Mouse (Mus musculus) megakaryocyte, embryonic 14.5 days (primary cell): ENCODE data around the gene Arhgap19. TPM values are rescaled to one million over a fixed set of nuclear protein-coding genes. Genes with fewer than 3 reads are reported as not detected.

ENCODE experiments used
- H3K27me3 ChIP-seq: replicated peaks from 2 replicates; pipeline ENCODE3; 2012; ENCODE audit warnings: inconsistent platforms
- H3K36me3 ChIP-seq: replicated peaks from 2 replicates; pipeline ENCODE3; 2012; ENCODE audit warnings: low read length, inconsistent platforms, mixed read lengths
- H3K4me1 ChIP-seq: 2 replicates; pipeline ENCODE4 v1.6.1; 2012; ENCODE audit warnings: inconsistent platforms
- H3K4me3 ChIP-seq: replicated peaks from 2 replicates; pipeline ENCODE3; 2012; ENCODE audit warnings: moderate library complexity, mild to moderate bottlenecking, inconsistent platforms
- H3K9me3 ChIP-seq: 2 replicates; pipeline ENCODE4 v1.6.1; 2012; ENCODE audit warnings: inconsistent platforms
- FLI1 ChIP-seq: IDR thresholded peaks from 2 replicates; pipeline ENCODE4 v1.6.1; 2012; ENCODE audit warnings: low read length, inconsistent platforms, mixed read lengths
- GATA1 ChIP-seq: IDR thresholded peaks from 3 replicates; pipeline ENCODE4 v1.6.1; 2012; ENCODE audit warnings: mixed read lengths, low read length, inconsistent platforms, borderline replicate concordance
- polyA plus RNA-seq: library from polyadenylated mRNA; stranded (reverse); fragments of >175 nt; gene quantifications from 2 replicates; pipeline ENCODE4 v1.2.3, GENCODE M21; 2012; ENCODE audit warnings: low replicate concordance; ENCODE audit not compliant: insufficient read depth

Gene Arhgap19
- polyA plus RNA-seq, 1 experiment = 1.8 TPM

DNA sequence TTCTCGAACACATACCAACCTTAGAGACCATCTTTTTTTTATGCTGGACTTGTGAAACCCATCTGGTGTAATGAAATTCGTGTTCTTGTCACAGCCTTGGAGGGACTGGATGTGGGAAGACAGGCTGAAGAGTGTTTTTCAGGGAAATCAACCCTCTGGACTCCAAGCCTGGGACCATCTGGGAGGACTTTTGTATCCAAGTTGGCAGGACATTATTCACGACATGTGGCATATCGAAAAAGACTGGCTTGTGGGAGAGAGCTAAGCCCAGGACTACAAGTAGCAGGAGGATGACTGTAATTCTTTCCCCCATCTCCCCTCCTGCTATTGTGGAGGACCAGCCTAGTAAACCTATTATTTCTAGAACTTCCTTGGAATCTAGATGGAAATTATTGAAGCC, 40.3 kb upstream of the Arhgap19 start:
- TF ChIP-seq GATA1 (no peak), FLI1 (no peak)
- H3K4me1 ChIP-seq = peaks cover 91% of the 10 kb centered on the region

DNA sequence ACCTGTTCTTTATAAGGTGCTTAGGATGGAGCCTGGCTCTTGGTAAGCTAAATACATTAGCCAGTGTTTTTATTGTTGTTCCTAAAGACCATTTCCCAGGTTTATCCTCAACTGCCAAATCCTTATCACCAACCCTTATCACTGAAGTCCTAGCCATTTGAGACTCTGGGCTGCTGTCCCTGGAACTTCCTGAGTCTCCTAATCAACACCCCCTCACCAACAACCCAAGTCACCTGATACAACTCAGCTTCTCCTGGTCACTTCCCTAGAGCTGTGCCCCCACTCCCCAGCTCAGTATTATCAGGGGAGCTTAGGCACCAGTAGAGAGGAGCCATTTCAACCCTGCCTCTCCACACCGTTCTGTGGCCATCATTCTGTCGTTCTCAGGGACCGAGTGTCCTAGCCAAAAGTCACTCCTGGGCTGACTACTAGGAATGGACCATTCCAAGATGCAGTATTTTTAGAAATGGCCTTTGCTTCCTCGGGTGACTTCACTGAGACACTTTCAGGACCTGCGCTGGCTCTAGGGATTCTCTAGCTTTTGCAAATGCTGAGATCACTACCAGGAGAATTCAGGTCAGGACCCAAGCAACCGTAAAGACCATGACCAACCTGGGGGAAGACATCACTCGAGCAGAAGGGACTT, 39.4 kb upstream of the Arhgap19 start:
- no peaks in the 10 kb centered on the region for H3K27me3 ChIP-seq
- H3K4me3 ChIP-seq = peak overlapping the region; percentile 53
- TF ChIP-seq FLI1 = no peak
- TF ChIP-seq GATA1 = no peak
- H3K9me3 ChIP-seq = no peaks in the 10 kb centered on the region
- H3K4me1 ChIP-seq = peaks cover 92% of the 10 kb centered on the region
- peaks cover 9% of the 10 kb centered on the region for H3K36me3 ChIP-seq

More for the DNA sequence above, 40.3 kb upstream of the Arhgap19 start:
- no peak overlapping the region for H3K4me3 ChIP-seq
- H3K9me3 ChIP-seq = no peaks in the 10 kb centered on the region
- H3K36me3 ChIP-seq = peaks cover 9% of the 10 kb centered on the region
- no peaks in the 10 kb centered on the region for H3K27me3 ChIP-seq

DNA sequence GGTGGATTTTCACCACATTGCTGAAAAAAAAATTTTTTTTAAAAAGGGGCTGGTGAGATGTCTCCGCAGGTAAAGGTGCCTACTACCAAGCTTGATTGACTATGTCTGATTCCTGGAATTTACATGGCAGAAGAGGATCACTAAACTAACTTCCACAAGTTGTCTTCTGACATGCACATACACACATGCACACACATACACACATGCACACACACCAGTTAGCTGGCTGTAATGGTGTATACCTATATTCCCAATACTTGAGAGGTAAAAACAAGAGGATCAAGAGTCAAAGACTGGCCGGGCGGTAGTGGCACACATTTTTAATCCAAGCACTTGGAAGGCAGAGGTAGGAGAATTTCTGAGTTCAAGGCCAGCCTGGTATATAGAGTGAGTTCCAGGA, 37.8 kb upstream of the Arhgap19 start:
- Histone ChIP-seq H3K27me3 (no peaks in the 10 kb centered on the region), H3K9me3 (no peaks in the 10 kb centered on the region), H3K4me3 (no peak overlapping the region), H3K36me3 (peaks cover 7% of the 10 kb centered on the region), H3K4me1 (peaks cover 95% of the 10 kb centered on the region)
- no peak for TF ChIP-seq FLI1
- no peak for TF ChIP-seq GATA1

DNA sequence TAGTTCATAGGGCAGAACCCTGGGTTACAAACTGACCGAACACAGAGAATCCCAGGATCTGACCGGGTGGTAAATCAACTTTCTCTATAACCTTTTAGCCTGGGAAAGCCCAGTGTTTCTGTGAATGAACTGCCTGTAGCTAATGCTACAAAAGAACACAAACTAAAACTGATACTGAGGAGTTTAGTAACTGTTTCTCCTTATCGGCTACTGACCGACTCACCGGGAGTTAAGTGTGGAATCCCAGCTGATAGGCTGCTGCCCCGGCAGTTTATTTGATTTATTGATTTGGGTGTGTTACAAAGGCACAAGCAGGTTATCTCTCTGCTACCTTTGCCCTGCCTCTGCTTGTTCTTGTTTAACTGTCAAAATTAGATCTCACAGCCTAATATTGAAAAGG, 37.0 kb upstream of the Arhgap19 start:
- TF ChIP-seq FLI1 (no peak), GATA1 (no peak)
- Histone ChIP-seq H3K4me3 (no peak overlapping the region), H3K4me1 (peaks cover 95% of the 10 kb centered on the region), H3K27me3 (no peaks in the 10 kb centered on the region), H3K9me3 (no peaks in the 10 kb centered on the region), H3K36me3 (peaks cover 3% of the 10 kb centered on the region)

DNA sequence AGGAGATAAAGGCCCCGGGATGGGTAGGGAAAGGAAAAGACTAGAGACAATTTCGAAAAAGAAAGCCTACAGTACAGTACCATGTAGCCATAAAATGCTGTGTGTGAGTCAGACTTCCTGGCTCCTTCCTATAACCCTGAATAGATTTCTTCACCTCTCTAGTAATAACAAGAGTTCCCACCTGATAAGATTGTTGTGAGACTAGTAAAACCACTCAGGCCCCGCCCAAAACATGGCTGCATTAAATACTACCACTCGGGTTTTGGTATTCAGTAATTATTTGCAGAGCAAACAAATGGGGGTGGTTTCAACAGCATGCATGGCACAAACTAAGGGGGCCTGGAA, 36.0 kb upstream of the Arhgap19 start:
- peak overlapping the region; percentile 82 for H3K4me3 ChIP-seq
- H3K36me3 ChIP-seq = peaks cover 9% of the 10 kb centered on the region
- H3K27me3 ChIP-seq = no peaks in the 10 kb centered on the region
- no peaks in the 10 kb centered on the region for H3K9me3 ChIP-seq
- H3K4me1 ChIP-seq = peaks cover 95% of the 10 kb centered on the region
- no peak for TF ChIP-seq GATA1
- TF ChIP-seq FLI1 = no peak

DNA sequence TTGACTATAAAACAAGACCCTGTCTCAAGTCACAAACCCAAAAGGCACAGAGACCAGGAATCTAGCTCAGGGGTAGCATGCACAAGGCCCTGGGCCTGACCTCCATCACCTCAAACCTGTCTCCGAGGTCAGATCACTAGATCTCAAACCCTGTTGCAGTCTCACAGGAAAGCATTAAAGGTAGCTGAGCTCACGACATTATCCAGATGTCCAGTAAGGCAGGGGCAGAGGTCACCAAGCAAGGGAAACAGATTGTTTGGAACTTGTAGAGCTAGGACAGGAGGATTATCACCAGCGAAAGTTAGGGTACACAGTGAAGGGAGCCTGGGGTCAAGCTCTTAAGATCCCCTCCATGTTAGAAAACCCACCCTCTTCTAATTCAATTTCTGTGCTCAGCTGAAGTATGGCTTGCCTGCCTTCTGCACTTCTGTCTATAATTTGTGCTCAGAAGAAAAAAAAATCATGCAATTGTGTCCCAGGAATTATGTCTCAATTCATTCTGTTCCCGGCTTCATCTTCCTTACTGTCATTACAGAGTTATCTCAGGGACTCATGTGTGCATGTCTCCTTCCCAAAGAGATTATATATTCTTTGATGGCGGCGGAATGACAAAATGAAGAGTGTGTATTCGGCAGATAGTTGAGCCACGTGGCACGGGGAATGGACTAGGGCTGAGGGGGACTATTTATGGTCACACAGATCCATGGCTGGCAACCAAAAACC, 35.5 kb upstream of the Arhgap19 start:
- H3K4me3 ChIP-seq = peak overlapping the region; percentile 82
- peaks cover 14% of the 10 kb centered on the region for H3K36me3 ChIP-seq
- H3K9me3 ChIP-seq = no peaks in the 10 kb centered on the region
- H3K4me1 ChIP-seq = peaks cover 95% of the 10 kb centered on the region
- no peaks in the 10 kb centered on the region for H3K27me3 ChIP-seq
- TF ChIP-seq GATA1 (no peak), FLI1 (no peak)

DNA sequence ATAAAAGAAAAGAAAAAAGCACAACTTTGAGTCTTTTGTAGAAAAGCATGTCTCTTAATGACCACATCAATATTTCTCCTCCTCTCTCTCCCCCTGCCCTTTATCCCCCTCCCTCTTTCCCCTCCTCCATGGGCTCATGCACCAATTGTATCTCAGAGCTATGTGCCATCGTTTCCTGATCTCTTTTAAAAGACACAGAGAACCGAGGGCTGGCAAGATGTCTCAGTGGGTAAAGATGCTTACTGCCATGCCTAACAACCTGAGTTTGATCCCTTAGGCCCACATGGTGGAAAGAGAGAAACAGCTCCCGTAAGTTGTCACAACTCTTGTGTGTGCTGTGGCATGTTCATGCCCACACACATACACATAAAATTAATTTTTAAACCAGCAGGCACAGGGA, 34.9 kb upstream of the Arhgap19 start:
- Histone ChIP-seq H3K4me3 (peak overlapping the region; percentile 83), H3K4me1 (peaks cover 95% of the 10 kb centered on the region), H3K9me3 (no peaks in the 10 kb centered on the region), H3K36me3 (peaks cover 18% of the 10 kb centered on the region), H3K27me3 (no peaks in the 10 kb centered on the region)
- TF ChIP-seq GATA1 (no peak), FLI1 (no peak)

DNA sequence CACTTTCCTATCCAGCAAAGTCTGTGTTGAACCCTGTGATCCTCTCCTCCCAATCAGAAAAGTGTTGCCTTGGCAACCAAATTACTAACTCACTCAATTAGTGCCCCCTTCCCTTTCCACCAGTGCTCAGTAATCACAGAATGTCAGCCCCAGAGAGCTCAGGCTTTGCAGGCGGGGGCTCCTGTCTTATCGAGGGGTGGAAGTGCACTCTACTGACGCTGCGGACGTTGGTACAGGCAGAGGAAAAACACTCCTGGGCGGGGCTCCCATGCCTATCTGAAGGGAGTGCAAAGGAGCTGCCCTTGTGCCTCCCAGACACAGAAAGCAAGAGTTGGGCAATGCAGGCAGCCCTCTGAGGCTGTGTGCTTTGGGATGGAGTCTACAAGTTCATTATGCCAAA, 34.0 kb upstream of the Arhgap19 start:
- TF ChIP-seq FLI1 = no peak
- TF ChIP-seq GATA1 = no peak
- H3K4me1 ChIP-seq = peaks cover 94% of the 10 kb centered on the region
- no peaks in the 10 kb centered on the region for H3K27me3 ChIP-seq
- peak overlapping the region; percentile 83 for H3K4me3 ChIP-seq
- no peaks in the 10 kb centered on the region for H3K9me3 ChIP-seq
- peaks cover 22% of the 10 kb centered on the region for H3K36me3 ChIP-seq

DNA sequence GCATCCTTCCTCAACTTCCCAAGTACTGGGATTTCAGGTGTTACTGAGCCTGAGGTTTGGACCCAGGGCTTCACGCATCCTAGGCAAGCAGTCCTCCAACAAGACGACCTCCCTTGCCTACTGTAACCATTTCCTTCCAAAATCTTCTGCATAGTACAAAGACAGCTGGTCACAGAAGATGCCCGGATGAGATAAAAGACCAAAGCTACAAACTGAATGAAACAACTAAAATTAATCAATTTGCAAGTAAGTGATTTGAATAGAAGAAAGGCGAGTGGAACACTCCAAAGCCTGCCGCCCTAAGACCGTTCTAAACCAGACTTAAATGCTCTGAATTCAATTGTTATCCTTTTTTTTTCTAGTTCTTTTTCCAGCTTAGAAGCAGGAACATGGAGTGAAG, 33.6 kb upstream of the Arhgap19 start:
- Histone ChIP-seq H3K9me3 (no peaks in the 10 kb centered on the region), H3K4me3 (peak overlapping the region; percentile 38), H3K36me3 (peaks cover 22% of the 10 kb centered on the region), H3K27me3 (no peaks in the 10 kb centered on the region), H3K4me1 (peaks cover 92% of the 10 kb centered on the region)
- no peak for TF ChIP-seq FLI1
- no peak for TF ChIP-seq GATA1

DNA sequence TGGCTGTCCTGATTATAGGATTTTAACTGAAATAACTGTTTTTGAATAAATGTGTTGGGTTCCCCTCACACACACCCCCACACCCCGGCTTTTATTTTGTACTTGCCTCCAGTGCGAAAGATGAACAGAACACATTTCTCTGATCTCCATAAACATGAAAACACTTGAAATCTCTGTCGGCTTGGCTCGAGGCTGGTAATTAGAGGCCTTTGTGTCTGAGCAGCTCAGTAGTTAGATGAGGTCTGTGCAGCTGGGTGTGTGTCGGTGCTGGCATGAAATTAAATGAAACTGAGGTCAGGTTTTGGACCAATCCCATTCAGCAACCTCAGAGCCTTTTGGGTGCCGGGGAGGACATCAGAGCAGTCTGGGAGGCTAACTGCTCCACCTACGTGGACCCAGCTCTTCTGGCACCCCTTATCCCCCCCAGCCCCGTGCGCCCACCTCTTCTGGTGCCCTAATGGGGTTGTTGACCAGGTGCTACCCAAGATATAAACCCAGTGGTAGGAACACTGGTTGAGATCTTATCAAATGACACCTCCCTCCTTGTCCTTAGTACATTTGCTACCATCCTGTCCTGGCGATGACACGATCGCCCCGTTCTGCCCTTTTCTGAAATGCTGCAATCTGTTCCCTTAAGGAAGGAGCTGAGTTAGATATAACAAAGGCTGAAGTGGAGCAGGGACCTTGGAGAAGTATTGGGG, 30.8 kb upstream of the Arhgap19 start:
- no peaks in the 10 kb centered on the region for H3K9me3 ChIP-seq
- H3K4me3 ChIP-seq = peak overlapping the region; percentile 87
- TF ChIP-seq FLI1 = no peak
- no peak for TF ChIP-seq GATA1
- H3K4me1 ChIP-seq = peaks cover 71% of the 10 kb centered on the region
- H3K36me3 ChIP-seq = peaks cover 22% of the 10 kb centered on the region
- no peaks in the 10 kb centered on the region for H3K27me3 ChIP-seq
